Mouse (Mus musculus) small intestine, adult 2 months (tissue): ENCODE measurements around the gene Mylk2. TPM values are rescaled to one million over a fixed set of nuclear protein-coding genes. Genes with fewer than 3 reads are reported as not detected.

Experiments
- H3K27ac ChIP-seq: fragments of 200-500 bp; 2 replicates; pipeline ENCODE4 v1.5.1; 2012; ENCODE audit warnings: low read depth, low read length, control low read depth, inconsistent platforms; ENCODE audit not compliant: insufficient read depth
- H3K27me3 ChIP-seq: fragments of 200-500 bp; 2 replicates; pipeline ENCODE4 v1.6.1; 2012; ENCODE audit warnings: mild to moderate bottlenecking, moderate library complexity, low read length, inconsistent platforms; ENCODE audit not compliant: control insufficient read depth, insufficient read depth
- H3K36me3 ChIP-seq: fragments of 200-500 bp; 2 replicates; pipeline ENCODE4 v1.6.1; 2012; ENCODE audit warnings: mild to moderate bottlenecking, low read length, control low read depth, inconsistent platforms; ENCODE audit not compliant: control insufficient read depth, insufficient read depth
- H3K4me1 ChIP-seq: fragments of 200-500 bp; 2 replicates; pipeline ENCODE4 v1.6.1; 2012; ENCODE audit warnings: low read length, inconsistent platforms, mixed read lengths; ENCODE audit not compliant: control insufficient read depth, insufficient read depth, insufficient read length
- H3K4me3 ChIP-seq: fragments of 200-500 bp; 2 replicates; pipeline ENCODE4 v1.5.1; 2012; ENCODE audit warnings: low read depth, mild to moderate bottlenecking, control low read depth, inconsistent platforms, low read length, moderate library complexity
- CTCF ChIP-seq: fragments of 200-500 bp; IDR thresholded peaks from 2 replicates; pipeline ENCODE4 v1.5.1; 2012; ENCODE audit warnings: low read depth, mild to moderate bottlenecking, control low read depth, inconsistent platforms, low read length, moderate library complexity, mixed read lengths; ENCODE audit not compliant: insufficient replicate concordance, insufficient read length; ENCODE audit errors: extremely low read depth
- POLR2A ChIP-seq: fragments of 200-500 bp; IDR thresholded peaks from 2 replicates; pipeline ENCODE4 v1.6.1; 2012; ENCODE audit warnings: low read depth, mild to moderate bottlenecking, control low read depth, inconsistent platforms, low read length, moderate library complexity
- WGBS: fragments of 180-500 bp; shearing (Covaris S2); methylation state at CpG from one replicate; pipeline ENCODE4 v1.1.7; 2018; 5-methylcytosine and 5-hydroxymethylcytosine counted together
- polyA plus RNA-seq: library from polyadenylated mRNA; depleted of rRNA; stranded (reverse); fragments of >200 nt; gene quantifications from 2 replicates; pipeline ENCODE4 v1.2.3, GENCODE M21; 2012

The Mylk2 gene
- polyA plus RNA-seq, 1 experiment = not detected

DNA sequence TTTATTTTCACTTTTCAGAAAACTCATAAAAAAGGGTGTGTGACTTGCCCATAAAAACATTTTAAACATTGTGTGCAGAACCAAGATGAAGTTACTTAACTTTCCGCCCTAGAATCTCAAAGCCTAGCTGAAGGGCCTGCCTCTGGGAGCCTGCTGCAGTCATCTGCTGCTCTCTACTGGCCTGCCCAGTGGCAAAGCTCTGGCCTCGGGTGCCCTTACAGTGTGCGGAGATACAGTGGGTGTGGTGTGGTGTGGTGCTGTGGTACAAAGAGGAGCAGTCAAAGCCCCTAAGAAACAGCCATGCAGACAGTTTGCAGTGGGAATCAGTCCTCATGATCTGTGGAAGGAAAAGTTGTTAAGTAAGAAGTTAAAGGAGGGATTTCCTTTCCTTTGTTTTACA is 23.9 kb upstream of the Mylk2 start:
- Histone ChIP-seq H3K27me3 (no peaks in the 10 kb centered on the region), H3K4me3 (no peak overlapping the region), H3K36me3 (peaks cover 38% of the 10 kb centered on the region), H3K4me1 (no peaks in the 10 kb centered on the region), H3K27ac (no peak overlapping the region)
- 87% methylated on average over 3 of the region's 3 CpGs for WGBS
- TF ChIP-seq POLR2A (no peak), CTCF (no peak)

DNA sequence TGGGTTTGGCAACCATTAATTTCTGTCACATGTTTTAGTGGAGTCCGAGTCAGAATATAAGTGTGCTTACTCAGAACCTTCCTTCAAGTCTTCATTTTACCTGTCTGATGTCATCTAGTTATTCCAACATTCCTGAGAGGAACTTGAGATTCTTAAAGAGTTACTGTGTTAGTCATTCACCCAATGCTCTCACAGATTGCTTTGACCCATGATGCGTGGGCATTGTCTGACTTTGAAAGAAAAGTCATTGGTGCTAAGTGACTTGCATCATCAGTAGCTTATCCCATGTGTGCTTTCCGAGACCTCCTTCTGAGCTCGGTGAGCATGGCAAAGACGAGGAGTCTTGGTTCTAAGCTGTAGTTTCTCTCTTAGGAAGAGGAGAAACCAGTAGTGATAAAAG is 22.4 kb upstream of the Mylk2 start:
- TF ChIP-seq POLR2A (no peak), CTCF (no peak)
- H3K4me3 ChIP-seq = no peak overlapping the region
- H3K4me1 ChIP-seq = no peaks in the 10 kb centered on the region
- no peaks in the 10 kb centered on the region for H3K27me3 ChIP-seq
- peaks cover 42% of the 10 kb centered on the region for H3K36me3 ChIP-seq
- no peak overlapping the region for H3K27ac ChIP-seq
- 94% methylated on average over 5 of the region's 5 CpGs for WGBS

DNA sequence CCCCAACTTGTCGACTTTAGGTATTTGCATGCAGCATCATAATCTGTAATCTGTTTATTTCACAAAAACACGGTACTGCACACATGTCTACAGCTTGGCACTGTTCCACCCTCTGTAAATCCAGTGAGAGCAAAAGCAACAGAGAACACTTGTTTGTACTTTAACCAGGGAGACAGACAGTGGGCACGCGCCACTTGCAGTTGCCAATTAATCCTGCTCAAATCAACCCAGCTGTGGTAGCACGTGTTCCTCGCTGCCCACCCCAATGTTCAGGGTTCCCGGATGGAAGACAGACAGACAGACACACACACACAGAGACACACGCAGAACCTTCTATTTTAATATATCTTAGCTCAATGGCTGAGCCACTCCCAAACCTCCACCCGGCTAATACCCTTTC is 15.3 kb upstream of the Mylk2 start:
- no peak overlapping the region for H3K27ac ChIP-seq
- H3K27me3 ChIP-seq = no peaks in the 10 kb centered on the region
- H3K36me3 ChIP-seq = peaks cover 22% of the 10 kb centered on the region
- TF ChIP-seq POLR2A = no peak
- no peak for TF ChIP-seq CTCF
- WGBS = 84% methylated on average over 9 of the region's 9 CpGs
- no peaks in the 10 kb centered on the region for H3K4me1 ChIP-seq
- H3K4me3 ChIP-seq = no peak overlapping the region

DNA sequence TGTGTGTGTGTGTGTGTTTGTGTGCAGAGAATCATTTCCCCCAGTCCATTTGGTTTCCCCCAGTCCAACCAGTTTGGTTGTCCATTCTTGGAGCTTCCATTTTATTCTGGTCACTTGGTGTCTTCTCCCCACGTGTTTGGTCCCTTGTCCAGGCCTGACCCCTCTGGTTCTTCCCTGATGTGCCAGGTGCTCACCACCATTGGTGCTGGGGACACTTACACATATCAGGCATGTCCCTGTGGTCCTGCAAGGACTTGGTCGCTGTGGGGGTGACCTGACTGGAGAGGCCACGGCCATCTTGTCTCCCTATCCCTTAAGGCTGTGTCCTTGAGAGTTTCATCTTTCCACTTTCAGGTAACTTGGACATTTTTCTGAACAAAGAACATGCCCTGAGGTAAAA is 14.2 kb upstream of the Mylk2 start:
- H3K4me3 ChIP-seq = no peak overlapping the region
- no peaks in the 10 kb centered on the region for H3K4me1 ChIP-seq
- no peak for TF ChIP-seq CTCF
- no peak for TF ChIP-seq POLR2A
- no peak overlapping the region for H3K27ac ChIP-seq
- 81% methylated on average over 3 of the region's 3 CpGs for WGBS
- H3K36me3 ChIP-seq = peaks cover 15% of the 10 kb centered on the region
- H3K27me3 ChIP-seq = no peaks in the 10 kb centered on the region

DNA sequence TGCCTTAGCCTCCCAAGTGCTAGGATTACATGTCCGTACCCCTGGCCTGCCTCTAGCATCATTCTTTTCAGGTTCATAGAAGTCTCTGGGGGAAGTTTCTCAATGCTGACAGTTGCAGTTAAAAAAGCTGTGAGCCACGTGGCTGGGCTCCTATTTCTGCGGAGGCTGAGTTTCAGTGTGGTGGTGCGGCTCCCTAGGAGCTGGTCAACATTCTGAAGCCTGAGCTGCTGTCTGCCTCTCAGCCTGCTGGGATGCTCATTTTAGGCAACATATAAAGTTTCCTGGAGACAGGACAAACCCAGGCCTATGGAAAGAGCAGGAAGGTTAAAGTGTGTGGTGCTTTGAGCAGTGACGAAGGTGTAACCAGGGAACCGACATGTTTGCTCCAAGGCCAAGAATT is 12.1 kb upstream of the Mylk2 start:
- no peak overlapping the region for H3K27ac ChIP-seq
- 83% methylated on average over 6 of the region's 6 CpGs for WGBS
- TF ChIP-seq POLR2A (no peak), CTCF (no peak)

DNA sequence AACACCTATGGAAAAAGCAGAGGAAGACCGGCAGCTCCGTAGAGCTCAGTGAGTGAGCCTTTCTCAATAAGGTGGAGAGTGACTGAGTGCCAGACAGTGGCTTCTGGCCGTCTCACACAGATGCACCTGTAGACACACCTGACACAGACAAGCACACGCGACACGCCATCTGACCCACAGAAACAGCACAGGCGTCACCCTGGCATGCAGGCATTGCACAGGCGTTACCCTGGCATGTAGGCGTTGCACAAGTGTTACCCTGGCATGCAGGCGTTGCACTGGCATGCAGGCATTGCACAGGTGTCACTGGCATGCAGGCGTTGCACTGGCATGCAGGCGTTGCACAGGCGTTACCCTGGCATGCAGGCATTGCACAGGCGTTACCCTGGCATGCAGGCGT is 9.9 kb upstream of the Mylk2 start:
- no peaks in the 10 kb centered on the region; the same call in 1 of the 2 replicates for H3K4me1 ChIP-seq
- no peak overlapping the region for H3K27ac ChIP-seq
- H3K27me3 ChIP-seq = no peaks in the 10 kb centered on the region
- no peaks in the 10 kb centered on the region for H3K36me3 ChIP-seq
- H3K4me3 ChIP-seq = no peak overlapping the region
- 90% methylated on average over 15 of the region's 15 CpGs for WGBS
- TF ChIP-seq CTCF = no peak
- TF ChIP-seq POLR2A = no peak

More for the DNA sequence above, 12.1 kb upstream of the Mylk2 start:
- H3K27me3 ChIP-seq = no peaks in the 10 kb centered on the region
- H3K4me3 ChIP-seq = no peak overlapping the region
- no peaks in the 10 kb centered on the region for H3K4me1 ChIP-seq
- peaks cover 3% of the 10 kb centered on the region for H3K36me3 ChIP-seq

DNA sequence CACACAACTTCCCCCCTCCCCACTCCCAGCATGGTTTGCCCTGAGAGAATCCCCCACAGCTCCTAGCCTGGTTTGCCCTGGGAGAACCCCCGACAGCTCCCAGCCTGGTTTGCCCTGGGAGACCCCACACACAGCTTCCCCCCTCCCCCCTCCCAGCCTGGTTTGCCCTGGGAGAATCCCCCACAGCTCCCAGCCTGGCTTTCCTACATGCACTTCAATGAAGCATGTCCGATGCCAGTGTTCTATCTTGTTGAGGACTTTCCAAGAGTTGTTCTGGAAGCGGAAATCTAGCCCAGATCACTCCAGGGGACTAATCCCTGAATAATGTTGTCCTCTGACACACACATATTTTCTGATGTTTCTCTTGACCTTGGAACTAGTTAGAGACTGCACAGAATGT is 8.5 kb upstream of the Mylk2 start:
- Histone ChIP-seq H3K27ac (no peak overlapping the region), H3K4me3 (no peak overlapping the region), H3K27me3 (no peaks in the 10 kb centered on the region), H3K4me1 (peaks cover 2% of the 10 kb centered on the region; the same call in 1 of the 2 replicates), H3K36me3 (no peaks in the 10 kb centered on the region)
- WGBS = 59% methylated on average over 3 of the region's 3 CpGs
- TF ChIP-seq POLR2A = no peak
- TF ChIP-seq CTCF = no peak

DNA sequence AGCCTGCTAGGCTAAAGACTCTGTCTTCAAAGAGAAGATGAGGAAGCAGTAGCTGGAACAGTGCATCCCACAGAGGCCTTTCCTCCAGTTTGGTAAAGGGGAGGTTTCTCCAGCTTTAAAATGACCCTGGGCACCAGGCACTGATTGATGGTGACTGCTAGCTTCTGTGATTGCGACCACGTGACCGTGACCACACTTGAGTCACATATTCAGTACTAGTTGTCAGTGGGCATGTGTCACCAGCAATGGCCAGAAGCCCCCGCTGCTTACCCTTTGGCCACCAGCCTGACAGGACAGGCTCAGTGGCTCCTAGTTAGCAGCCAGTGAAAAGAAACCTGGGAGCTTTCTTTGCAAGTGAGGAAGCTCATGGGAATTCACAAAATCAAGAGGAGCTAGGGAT is 7.6 kb upstream of the Mylk2 start:
- peaks cover 2% of the 10 kb centered on the region; the same call in 1 of the 2 replicates for H3K4me1 ChIP-seq
- no peaks in the 10 kb centered on the region for H3K27me3 ChIP-seq
- H3K27ac ChIP-seq = no peak overlapping the region
- WGBS = 70% methylated on average over 4 of the region's 4 CpGs
- TF ChIP-seq POLR2A (no peak), CTCF (no peak)
- no peak overlapping the region for H3K4me3 ChIP-seq
- no peaks in the 10 kb centered on the region for H3K36me3 ChIP-seq
